In genomic region chr1:119034163-119034705, GRCm38 (mm10) we compare ENCODE assay signal across 8 mouse cellular contexts. TPM values are rescaled to one million over a fixed set of nuclear protein-coding genes. Genes with fewer than 3 reads are reported as not detected.
DNase-seq lines count a peak whose midpoint lies in the region; ATAC-seq and TF ChIP-seq lines count a peak whose summit lies in the region.

No protein-coding gene starts in this region.

- peak overlapping the region; percentile 90 for H3K27ac ChIP-seq in heart, embryonic 15.5 days
- H3K27ac ChIP-seq in cortical plate, adult 2 months (ENCODE audit: insufficient read depth, low read length), result 0 out of 2 replicates have a peak overlapping the region, but pooled peaks have one; percentile 2
- H3K27ac ChIP-seq in hindbrain, embryonic 11.5 days (ENCODE audit: low read depth, low read length), result peak overlapping the region; percentile 92
- H3K27ac ChIP-seq in midbrain, embryonic 14.5 days (replicated peaks; ENCODE audit: low read depth, low read length), result peak overlapping the region; percentile 77

- no peak for DNase-seq in heart, adult 18-20 months
- DNase-seq in hindbrain, embryonic 11.5 days (ENCODE audit: low spot score), result peak; percentile 22
- no peak for DNase-seq in midbrain, embryonic 14.5 days
- no peak for DNase-seq in spleen, postnatal 10 days (ENCODE audit: low spot score in 2 of 2)
- DNase-seq in MN1 (ENCODE audit: low spot score), result no peak

- 44% methylated on average over 13 of the region's 13 CpGs for WGBS in heart, embryonic 15.5 days
- 29% methylated on average over 13 of the region's 13 CpGs for WGBS in hindbrain, embryonic 11.5 days
- 14% methylated on average over 13 of the region's 13 CpGs for WGBS in midbrain, embryonic 14.5 days

- no peak overlapping the region for H3K4me3 ChIP-seq in heart, embryonic 15.5 days
- no peak overlapping the region for H3K4me3 ChIP-seq in cortical plate, adult 2 months (ENCODE audit: insufficient read depth, low read length)
- H3K4me3 ChIP-seq in hindbrain, embryonic 11.5 days (ENCODE audit: low read depth, low read length), result no peak overlapping the region
- no peak overlapping the region for H3K4me3 ChIP-seq in midbrain, embryonic 14.5 days (replicated peaks; ENCODE audit: low read depth, low read length)

- TF ChIP-seq POLR2A in cortical plate, adult 2 months (IDR thresholded peaks at IDR 0.05; ENCODE audit: extremely low read depth, insufficient read depth, low read length), result no peak

- no peak for ATAC-seq in heart, embryonic 15.5 days (replicated peaks; ENCODE audit: insufficient number of reproducible peaks, insufficient read depth, low FRiP score, low read depth)
- no peak for ATAC-seq in hindbrain, embryonic 11.5 days (ENCODE audit: low FRiP score)
- ATAC-seq in midbrain, embryonic 14.5 days (ENCODE audit: low FRiP score, low TSS enrichment), result no peak
- no peak for ATAC-seq in cerebellum, adult (ENCODE audit: insufficient number of reproducible peaks, low FRiP score, low TSS enrichment)

- no peak overlapping the region for H3K9ac ChIP-seq in heart, embryonic 15.5 days
- H3K9ac ChIP-seq in hindbrain, embryonic 11.5 days (ENCODE audit: low read depth, low read length), result peak overlapping the region; percentile 42
- H3K9ac ChIP-seq in midbrain, embryonic 14.5 days (replicated peaks; ENCODE audit: low read length), result peak overlapping the region; percentile 29; the same call in 1 of the 2 replicates

- H3K36me3 ChIP-seq in heart, embryonic 15.5 days, result no peaks in the 10 kb centered on the region
- no peaks in the 10 kb centered on the region for H3K36me3 ChIP-seq in hindbrain, embryonic 11.5 days (ENCODE audit: control insufficient read depth, insufficient read depth, low read length)
- H3K36me3 ChIP-seq in midbrain, embryonic 14.5 days (ENCODE audit: control insufficient read depth, insufficient read depth, low read length), result no peaks in the 10 kb centered on the region

- H3K9me3 ChIP-seq in heart, embryonic 15.5 days (replicated peaks), result no peaks in the 10 kb centered on the region
- H3K9me3 ChIP-seq in hindbrain, embryonic 11.5 days (ENCODE audit: control insufficient read depth, low read length), result no peaks in the 10 kb centered on the region
- no peaks in the 10 kb centered on the region for H3K9me3 ChIP-seq in midbrain, embryonic 14.5 days (ENCODE audit: control insufficient read depth, low read length)

- peaks cover 20% of the 10 kb centered on the region for H3K4me1 ChIP-seq in heart, embryonic 15.5 days (replicated peaks)
- H3K4me1 ChIP-seq in cortical plate, adult 2 months (ENCODE audit: control insufficient read depth, insufficient read depth, low read length), result no peaks in the 10 kb centered on the region
- peaks cover 14% of the 10 kb centered on the region for H3K4me1 ChIP-seq in hindbrain, embryonic 11.5 days (replicated peaks; ENCODE audit: control insufficient read depth, insufficient read depth, low read length)
- peaks cover 13% of the 10 kb centered on the region for H3K4me1 ChIP-seq in midbrain, embryonic 14.5 days (ENCODE audit: control insufficient read depth, insufficient read depth, low read length)

- H3K27me3 ChIP-seq in heart, embryonic 15.5 days, result no peaks in the 10 kb centered on the region
- no peaks in the 10 kb centered on the region for H3K27me3 ChIP-seq in hindbrain, embryonic 11.5 days (ENCODE audit: control insufficient read depth, insufficient read depth, low read length)
- H3K27me3 ChIP-seq in midbrain, embryonic 14.5 days (ENCODE audit: control insufficient read depth, insufficient read depth, low read length), result no peaks in the 10 kb centered on the region

- H3K4me2 ChIP-seq in heart, embryonic 15.5 days, result no peak overlapping the region
- 0 out of 2 replicates have a peak overlapping the region, but pooled peaks have one; percentile 7 for H3K4me2 ChIP-seq in hindbrain, embryonic 11.5 days (replicated peaks; ENCODE audit: low read depth, low read length)
- peak overlapping the region; percentile 4; the same call in 1 of the 2 replicates for H3K4me2 ChIP-seq in midbrain, embryonic 14.5 days (ENCODE audit: low read length)

- no peak for TF ChIP-seq CTCF in cortical plate, adult 2 months (IDR thresholded peaks at IDR 0.05; ENCODE audit: extremely low read depth, insufficient read depth, low read length)

RNA-seq across cellular contexts. Expression of gene Gli2, which starts 19.2 kb away (rescaled TPM):
- polyA plus RNA-seq in heart, embryonic 15.5 days (2015; fragmentation: Nextera tagmentation; extraction: Ambion mirVana), result 3.6 and 3.9 TPM in 2 replicates
- 1 to 10 TPM; 1.0 to 1.2 TPM for total RNA-seq in heart, adult 18-20 months (2021)
- polyA plus RNA-seq in cortical plate, adult 2 months (2012; rRNA removed), result 1.6 and 1.8 TPM in 2 replicates
- polyA plus RNA-seq in hindbrain, embryonic 11.5 days (2014; fragmentation: Nextera tagmentation; extraction: Ambion mirVana), result 7.1 and 8.7 TPM in 2 replicates
- polyA plus RNA-seq in midbrain, embryonic 14.5 days (2014; fragmentation: Nextera tagmentation; extraction: Ambion mirVana), result 1.6 and 2.8 TPM in 2 replicates

Comparison
In these comparisons a context has a peak if more than half of its experiments do, and no peak if none do; other contexts are left out.
1. H3K27ac ChIP-seq: peak in every context shown above with its lines; median percentile 92 in hindbrain, embryonic 11.5 days; 90 in heart, embryonic 15.5 days; 77 in midbrain, embryonic 14.5 days; 2 in cortical plate, adult 2 months.